Mouse (Mus musculus) CH12.LX (cell line): ENCODE measurements around the gene Dctn1. TPM values are rescaled to one million over a fixed set of nuclear protein-coding genes. Genes with fewer than 3 reads are reported as not detected.

ENCODE experiments used
- DNase-seq: peaks from one replicate; pipeline ENCODE4 v3.0.0-alpha.2; 2013; ENCODE audit errors: extremely low read depth
- H3K27ac ChIP-seq: 2 replicates; pipeline ENCODE4 v1.5.1; 2012; ENCODE audit warnings: low read depth, mild to moderate bottlenecking, control low read depth, moderate library complexity; ENCODE audit not compliant: insufficient read depth
- H3K27me3 ChIP-seq: replicated peaks from 2 replicates; pipeline ENCODE3; 2012; ENCODE audit warnings: inconsistent platforms
- H3K36me3 ChIP-seq, 2 experiments: replicated peaks in 1 of 2; 2 replicates each; pipeline versions ENCODE3 to v1.6.1; 2012; ENCODE audit warnings: inconsistent platforms in 1 of 2, low read length in 1 of 2, mild to moderate bottlenecking in 1 of 2, mixed read lengths in 1 of 2, moderate library complexity in 1 of 2; ENCODE audit not compliant: control insufficient read depth in 1 of 2, insufficient read depth in 1 of 2
- H3K4me1 ChIP-seq, 2 experiments: 2 replicates each; pipeline ENCODE4 v1.6.1; 2012; ENCODE audit warnings: inconsistent platforms in 1 of 2, moderate library complexity in 1 of 2; ENCODE audit not compliant: insufficient read depth in 2 of 2, control insufficient read depth in 1 of 2
- H3K4me2 ChIP-seq: 2 replicates; pipeline ENCODE4 v1.6.1; 2012; ENCODE audit warnings: low read depth, mild to moderate bottlenecking, control low read depth; ENCODE audit not compliant: poor library complexity, insufficient read depth, severe bottlenecking
- H3K4me3 ChIP-seq, 3 experiments: fragments of 150-350 bp in 1 of 3; sonication (generic) in 1 of 3; replicated peaks in 1 of 3; 2 replicates each; pipeline versions ENCODE3 to v1.5.1; 2011 to 2012; ENCODE audit warnings: low read depth in 2 of 3, low read length in 2 of 3, mild to moderate bottlenecking in 2 of 3, moderate library complexity in 2 of 3, control low read depth in 1 of 3, improper control_type of control experiment in 1 of 3, inconsistent platforms in 1 of 3, mixed read lengths in 1 of 3; ENCODE audit not compliant: poor library complexity in 1 of 3
- H3K79me2 ChIP-seq: replicated peaks from 2 replicates; pipeline ENCODE4 v1.6.1; 2012; ENCODE audit warnings: mild to moderate bottlenecking, moderate library complexity; ENCODE audit not compliant: control insufficient read depth, poor library complexity, insufficient read depth, severe bottlenecking; ENCODE audit errors: extremely low read depth
- H3K9ac ChIP-seq: 2 replicates; pipeline ENCODE4 v1.6.1; 2012; ENCODE audit warnings: low read depth, mild to moderate bottlenecking, control low read depth, moderate library complexity; ENCODE audit not compliant: insufficient read depth
- H3K9me3 ChIP-seq: replicated peaks from 2 replicates; pipeline ENCODE3; 2012; ENCODE audit warnings: low read length, inconsistent platforms, mixed read lengths
- BHLHE40 ChIP-seq: IDR thresholded peaks from 2 replicates; pipeline ENCODE4 v1.6.1; 2011; ENCODE audit warnings: mild to moderate bottlenecking, low read depth, low read length, improper control_type of control experiment
- CHD1 ChIP-seq: IDR thresholded peaks from 2 replicates; pipeline ENCODE4 v1.6.1; 2012; ENCODE audit warnings: low read depth, low read length, improper control_type of control experiment, inconsistent platforms
- CHD2 ChIP-seq: IDR thresholded peaks from 2 replicates; pipeline ENCODE4 v1.6.1; 2011; ENCODE audit warnings: low read length, improper control_type of control experiment
- E2F4 ChIP-seq: IDR thresholded peaks from 2 replicates; pipeline ENCODE4 v1.6.1; 2011; ENCODE audit warnings: low read depth, low read length, improper control_type of control experiment; ENCODE audit not compliant: insufficient replicate concordance
- ELF1 ChIP-seq: IDR thresholded peaks from 2 replicates; pipeline ENCODE4 v1.6.1; 2014; ENCODE audit warnings: low read depth, mild to moderate bottlenecking, inconsistent platforms, low read length, improper control_type of control experiment
- IRF4 ChIP-seq: IDR thresholded peaks from 2 replicates; pipeline ENCODE4 v1.6.1; 2014; ENCODE audit warnings: low read depth, mild to moderate bottlenecking, inconsistent platforms, low read length, improper control_type of control experiment
- JUN ChIP-seq: IDR thresholded peaks from 2 replicates; pipeline ENCODE4 v1.6.1; 2011; ENCODE audit warnings: low read depth, mild to moderate bottlenecking, low read length, improper control_type of control experiment, moderate library complexity; ENCODE audit not compliant: insufficient read depth
- MAFK ChIP-seq: IDR thresholded peaks from 2 replicates; pipeline ENCODE4 v1.6.1; 2011; ENCODE audit warnings: low read length, improper control_type of control experiment; ENCODE audit not compliant: insufficient replicate concordance
- MAZ ChIP-seq: IDR thresholded peaks from 2 replicates; pipeline ENCODE4 v1.6.1; 2012; ENCODE audit warnings: low read depth, mild to moderate bottlenecking, inconsistent platforms, low read length, improper control_type of control experiment, moderate library complexity
- PAX5 ChIP-seq: IDR thresholded peaks from 2 replicates; pipeline ENCODE4 v1.6.1; 2012; ENCODE audit warnings: low read length, inconsistent platforms, mixed read lengths
- RAD21 ChIP-seq: IDR thresholded peaks from 2 replicates; pipeline ENCODE4 v1.6.1; 2011; ENCODE audit warnings: low read depth, mild to moderate bottlenecking, low read length, improper control_type of control experiment, moderate library complexity
- RCOR1 ChIP-seq: conservative IDR thresholded peaks from 2 replicates; pipeline ENCODE4 v1.6.1; 2012; ENCODE audit warnings: low read depth, mild to moderate bottlenecking, inconsistent platforms, low read length, improper control_type of control experiment
- SIN3A ChIP-seq: IDR thresholded peaks from 2 replicates; pipeline ENCODE4 v1.6.1; 2012; ENCODE audit warnings: low read length, improper control_type of control experiment, inconsistent platforms
- SMC3 ChIP-seq: IDR thresholded peaks from 2 replicates; pipeline ENCODE4 v1.6.1; 2011; ENCODE audit warnings: low read depth, low read length, improper control_type of control experiment
- TBP ChIP-seq: conservative IDR thresholded peaks from 2 replicates; pipeline ENCODE4 v1.6.1; 2011; ENCODE audit warnings: low read depth, low read length, improper control_type of control experiment
- TCF12 ChIP-seq: IDR thresholded peaks from 2 replicates; pipeline ENCODE4 v1.6.1; 2014; ENCODE audit warnings: low read depth, mild to moderate bottlenecking, inconsistent platforms, low read length, improper control_type of control experiment
- UBTF ChIP-seq: IDR thresholded peaks from 2 replicates; pipeline ENCODE4 v1.6.1; 2012; ENCODE audit warnings: low read depth, mild to moderate bottlenecking, inconsistent platforms, low read length, improper control_type of control experiment, moderate library complexity
- USF1 ChIP-seq: IDR thresholded peaks from 2 replicates; pipeline ENCODE4 v1.6.1; 2014; ENCODE audit warnings: low read depth, mild to moderate bottlenecking, inconsistent platforms, low read length, improper control_type of control experiment
- ZC3H11A ChIP-seq: IDR thresholded peaks from 2 replicates; pipeline ENCODE4 v1.6.1; 2012; ENCODE audit warnings: low read depth, mild to moderate bottlenecking, inconsistent platforms, low read length, improper control_type of control experiment
- ZKSCAN1 ChIP-seq: IDR thresholded peaks from 2 replicates; pipeline ENCODE4 v1.6.1; 2012; ENCODE audit warnings: low read depth, inconsistent platforms, low read length, improper control_type of control experiment, borderline replicate concordance
- ZMIZ1 ChIP-seq: IDR thresholded peaks from 2 replicates; pipeline ENCODE4 v1.6.1; 2012; ENCODE audit warnings: low read depth, mild to moderate bottlenecking, inconsistent platforms, low read length, improper control_type of control experiment
- dilution Hi-C: fragments of 300-500 bp; cut with MboI; formaldehyde crosslinking; loops from 2 replicates; pipeline ENCODE4 v1.14.3; 2020; ENCODE audit warnings: low sequenced_read_pairs; ENCODE audit not compliant: extremely low pct_unique_long_range_greater_than_20kb, extremely low pct_ligation_motif_present
- in situ Hi-C: fragments of 300-500 bp; cut with MboI; formaldehyde crosslinking; loops from 3 replicates; pipeline ENCODE4 v1.14.3; 2019; ENCODE audit warnings: low sequenced_read_pairs, low pct_ligation_motif_present, low pct_unique_long_range_greater_than_20kb, mixed read lengths
- polyA plus RNA-seq: library from polyadenylated mRNA; unstranded; fragments of >175 nt; gene quantifications from 2 replicates; pipeline ENCODE4 v1.2.1, GENCODE M21; 2012; ENCODE audit warnings: low read depth; ENCODE audit not compliant: insufficient read length
- total RNA-seq, 2 experiments: library from RNA; depleted of rRNA; stranded (reverse); fragments of 300-350 nt in 1 of 2; fragments of >200 nt in 1 of 2; gene quantifications; 2 replicates each; pipeline ENCODE4 v1.2.3; 2012 to 2014

Dctn1 gene
- total and polyA plus RNA-seq, 3 experiments, result 12.8 to 36.4 (median 19.8) TPM

GRCm38 (mm10) chr6:83244422-83245061 is 78.8 kb downstream of the Dctn1 start:
- TF ChIP-seq CHD2 (no peak), USF1 (no peak), CHD1 (no peak), MAZ (no peak), IRF4 (no peak), BHLHE40 (no peak), TBP (no peak), PAX5 (no peak), ZKSCAN1 (no peak), E2F4 (no peak), ZC3H11A (no peak), TCF12 (no peak)
- Histone ChIP-seq H3K27me3 (peaks cover 55% of the 10 kb centered on the region), H3K9me3 (no peaks in the 10 kb centered on the region), H3K79me2 (no peaks in the 10 kb centered on the region), H3K4me2 (no peak overlapping the region), H3K36me3 (no peaks in the 10 kb centered on the region), H3K27ac (no peak overlapping the region), H3K4me1 (peaks cover 0 to 3% of the 10 kb centered on the region in 2 experiments; a peak in 1 of 4 replicates), H3K9ac (no peak overlapping the region), H3K4me3 (no peak overlapping the region)
- in situ Hi-C loops (no loop called here), dilution Hi-C loops (no loop called here)
- no peak for DNase-seq

DNA sequence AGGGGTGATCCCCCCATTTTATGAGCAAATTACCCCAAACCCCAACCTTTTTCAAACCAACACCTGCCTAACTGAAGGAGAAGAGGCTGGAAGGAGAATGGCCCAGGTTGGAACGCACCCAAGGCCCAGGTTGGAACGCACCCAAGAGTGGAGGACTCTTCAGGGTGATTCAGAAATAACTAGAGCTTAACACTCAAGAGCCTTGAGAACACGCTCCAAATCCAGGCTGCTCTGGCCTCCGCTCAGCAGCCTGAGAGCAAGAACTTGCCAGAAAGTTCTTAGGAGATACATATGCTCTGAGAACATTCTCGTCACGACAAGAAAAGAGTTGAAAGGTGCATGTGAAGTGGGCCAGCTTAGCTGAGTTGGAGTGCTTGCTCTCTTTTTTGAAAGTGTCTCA is 79.4 kb downstream of the Dctn1 start:
- no peak overlapping the region for H3K4me2 ChIP-seq
- peaks cover 0 to 3% of the 10 kb centered on the region in 2 experiments; a peak in 1 of 4 replicates for H3K4me1 ChIP-seq
- no peak for DNase-seq
- no peaks in the 10 kb centered on the region for H3K36me3 ChIP-seq
- H3K27ac ChIP-seq, result no peak overlapping the region
- in situ Hi-C loops (no loop called here), dilution Hi-C loops (no loop called here)
- no peak overlapping the region for H3K9ac ChIP-seq
- no peak for TF ChIP-seq JUN
- TF ChIP-seq ZMIZ1, result no peak
- TF ChIP-seq SMC3, result no peak
- no peak for TF ChIP-seq SIN3A
- TF ChIP-seq BHLHE40, result no peak
- TF ChIP-seq ZKSCAN1, result no peak
- TF ChIP-seq RCOR1, result no peak
- no peak for TF ChIP-seq UBTF
- no peak for TF ChIP-seq RAD21
- TF ChIP-seq MAFK, result no peak
- no peak for TF ChIP-seq ELF1
- no peak for TF ChIP-seq MAZ
- no peak for TF ChIP-seq CHD1
- H3K9me3 ChIP-seq, result no peaks in the 10 kb centered on the region
- H3K79me2 ChIP-seq, result no peaks in the 10 kb centered on the region
- H3K27me3 ChIP-seq, result peaks cover 51% of the 10 kb centered on the region
- H3K4me3 ChIP-seq, result no peak overlapping the region
